ENCODE assay signal across 10 mouse cellular contexts in the genomic region with DNA sequence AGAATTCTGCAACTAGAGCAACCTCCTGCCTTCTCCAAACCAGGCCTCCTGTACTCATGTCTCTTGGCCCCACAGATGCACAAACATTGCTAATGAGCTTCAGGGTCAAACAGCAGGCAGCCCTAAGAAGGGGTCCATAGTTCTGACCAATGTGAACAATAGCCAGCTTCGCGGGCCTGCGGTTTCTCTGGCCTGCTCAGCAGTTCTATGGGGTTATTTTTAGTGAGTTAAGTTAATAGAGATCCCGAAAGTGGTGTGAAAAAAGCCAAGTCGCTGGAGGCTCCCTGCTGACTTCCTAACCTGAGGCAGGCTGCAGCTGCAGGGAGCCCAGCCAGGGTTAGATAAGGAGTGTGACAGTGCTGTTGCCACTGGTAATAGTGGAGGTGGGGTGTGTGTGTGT.
"Had no signal": no experiment of that assay in that cellular context is flagged by ENCODE, and none has a peak within 500 bp of the region (broad histone marks: within the 10 kb centered on the region; RNA-seq: fewer than 3 reads in every experiment).

No protein-coding gene starts in this region.

- DNase-seq: kidney, adult 9 months; kidney, postnatal 36 days; layer of hippocampus, adult 9-11 months; layer of hippocampus, postnatal 36 days; liver, embryonic 13.5 days; liver, postnatal 0 days; right cerebral cortex, adult 18-20 months; right cerebral cortex, postnatal 25 days; thymus, adult 18-20 months; thymus, postnatal 14 days had no signal
